Mouse (Mus musculus) telencephalon, adult 2 months (tissue): Measurements from ENCODE around the gene Olfr455.

ENCODE experiments used
- DNase-seq: peaks from one replicate; pipeline ENCODE4 v3.0.0-alpha.2; 2011; ENCODE audit warnings: low read depth, low spot score

Gene Olfr455

DNA sequence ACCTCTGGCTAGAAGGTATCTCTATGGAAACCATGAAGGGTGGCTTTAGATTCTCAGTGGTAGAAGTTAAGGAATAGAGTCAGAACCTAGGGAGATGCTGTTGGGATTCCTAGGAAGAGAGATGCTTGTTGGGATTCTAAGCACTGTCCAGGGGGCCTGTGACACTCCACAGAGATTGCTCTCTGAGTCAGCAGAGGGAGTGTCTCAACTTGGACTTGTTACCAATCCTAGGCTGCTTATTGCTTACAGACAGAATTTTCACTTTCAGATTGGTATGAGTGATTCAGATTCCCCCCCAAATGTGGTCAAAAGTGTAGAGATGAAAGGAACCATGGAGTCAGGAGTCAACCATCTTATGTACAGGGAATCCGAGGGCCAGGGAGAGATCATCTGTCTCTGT is 57.7 kb downstream of the Olfr455 start:
- DNase-seq = no peak

DNA sequence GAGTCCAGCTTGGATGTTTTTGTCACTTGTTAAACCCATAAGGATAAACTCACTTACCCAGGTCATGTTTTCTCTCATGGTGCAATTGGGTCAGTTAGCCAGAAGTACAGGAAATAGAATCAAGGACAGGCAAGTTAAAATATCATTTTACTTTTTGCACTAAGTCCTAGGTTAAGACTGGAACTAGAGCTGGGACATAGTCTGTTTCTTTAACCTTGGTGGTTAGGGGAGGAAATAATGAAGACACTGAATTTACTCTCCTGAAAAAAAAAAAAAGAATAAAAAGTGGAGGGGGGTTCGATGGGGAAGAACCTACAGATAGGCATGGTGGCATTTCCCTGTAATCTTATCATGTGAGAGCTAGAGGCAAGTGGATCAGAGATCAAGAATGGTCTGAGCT is 60.3 kb downstream of the Olfr455 start, which contains the start of gene Olfr456:
Olfr456 (minus strand) TSS at position 101 of the 400 bp plus-strand sequence.
- DNase-seq = no peak
